Comparison of ENCODE assay signal across 9 mouse cellular contexts in the genomic region with DNA sequence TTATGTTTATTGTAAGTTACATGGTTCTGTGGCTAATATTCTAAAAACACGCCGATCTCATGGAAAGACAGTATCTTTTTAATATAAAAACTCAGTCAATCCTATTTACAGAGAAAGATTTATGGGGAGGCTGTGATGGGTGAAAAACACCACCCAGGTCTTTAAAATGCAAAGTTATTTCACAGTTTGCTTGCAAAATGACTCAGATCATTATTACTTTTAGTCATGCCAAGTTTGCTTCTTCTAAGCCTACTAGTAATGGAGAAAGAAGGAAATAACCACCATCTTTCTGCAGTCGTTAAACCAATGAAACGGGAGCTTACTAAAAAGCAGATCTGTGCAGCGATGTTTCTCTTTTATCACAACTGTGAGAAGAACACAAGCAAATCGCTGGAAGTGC. TPM values are rescaled to one million over a fixed set of nuclear protein-coding genes. Genes with fewer than 3 reads are reported as not detected.
DNase-seq lines count a peak whose midpoint lies in the region; ATAC-seq and TF ChIP-seq lines count a peak whose summit lies in the region.
"Had no signal": no experiment of that assay in that cellular context is flagged by ENCODE, and none has a peak within 500 bp of the region (broad histone marks: within the 10 kb centered on the region; RNA-seq: fewer than 3 reads in every experiment).

No protein-coding gene starts in this region.

- no peak for ATAC-seq in forebrain, embryonic 11.5 days (replicated peaks; ENCODE audit: low FRiP score)
- no peak for ATAC-seq in limb, embryonic 12.5 days (ENCODE audit: insufficient number of reproducible peaks, insufficient read depth, low FRiP score, low TSS enrichment, low read depth)
- no peak for ATAC-seq in activated CD4-positive, CD25-positive, alpha-beta regulatory T cell, adult 4 months

- H3K4me1 ChIP-seq in forebrain, embryonic 11.5 days (replicated peaks; ENCODE audit: control insufficient read depth, insufficient read depth, low read length): peaks cover 1% of the 10 kb centered on the region; the same call in 1 of the 2 replicates
- H3K4me1 ChIP-seq in limb, embryonic 12.5 days (replicated peaks): no peaks in the 10 kb centered on the region
- H3K4me1 ChIP-seq in olfactory bulb, adult 2 months (ENCODE audit: control insufficient read depth, insufficient read depth, low read length): peaks cover 5% of the 10 kb centered on the region; the same call in 1 of the 2 replicates

- H3K9ac ChIP-seq in forebrain, embryonic 11.5 days (ENCODE audit: low read length): no peak overlapping the region
- H3K9ac ChIP-seq in limb, embryonic 12.5 days (replicated peaks): no peak overlapping the region

- 39% methylated on average over 6 of the region's 6 CpGs for WGBS in forebrain, embryonic 11.5 days
- WGBS in limb, embryonic 12.5 days: 33% methylated on average over 6 of the region's 6 CpGs
- WGBS in olfactory bulb, adult 2 months: 10% methylated on average over 6 of the region's 6 CpGs

- H3K4me3 ChIP-seq in left cerebral cortex, adult 2 months: peak overlapping the region; percentile 79
- peak overlapping the region; percentile 69 for H3K4me3 ChIP-seq in forebrain, embryonic 11.5 days (ENCODE audit: low read depth, low read length)
- peak overlapping the region; percentile 81 for H3K4me3 ChIP-seq in limb, embryonic 12.5 days (replicated peaks)
- no peak overlapping the region for H3K4me3 ChIP-seq in olfactory bulb, adult 2 months (ENCODE audit: insufficient read depth, low read depth, low read length)

- H3K9me3 ChIP-seq in forebrain, embryonic 11.5 days (ENCODE audit: control insufficient read depth, low read length): no peaks in the 10 kb centered on the region
- H3K9me3 ChIP-seq in limb, embryonic 12.5 days: 0 out of 2 replicates have a peak, but pooled peaks cover 3% of the 10 kb centered on the region

- DNase-seq in left cerebral cortex, adult 2 months (ENCODE audit: extremely low spot score in 1 of 2, low spot score in 2 of 2): no peak
- DNase-seq in left cerebral cortex, postnatal 10 days (ENCODE audit: extremely low spot score in 1 of 2, low spot score in 2 of 2): no peak
- no peak for DNase-seq in forebrain, embryonic 11.5 days (ENCODE audit: low spot score)
- no peak for DNase-seq in adrenal gland, postnatal 14 days
- DNase-seq in thymus, postnatal 36 days: no peak

- no peak for TF ChIP-seq POLR2A in olfactory bulb, adult 2 months (IDR thresholded peaks at IDR 0.05; ENCODE audit: insufficient read depth, low read depth, low read length)

- no peaks in the 10 kb centered on the region for H3K36me3 ChIP-seq in forebrain, embryonic 11.5 days (ENCODE audit: control insufficient read depth, insufficient read depth, low read length)
- no peaks in the 10 kb centered on the region for H3K36me3 ChIP-seq in limb, embryonic 12.5 days

- H3K4me2 ChIP-seq in forebrain, embryonic 11.5 days (ENCODE audit: low read depth, low read length, severe bottlenecking): peak overlapping the region; percentile 96
- H3K4me2 ChIP-seq in limb, embryonic 12.5 days: peak overlapping the region; percentile 96

- peaks cover 2% of the 10 kb centered on the region; the same call in 1 of the 2 replicates for H3K27me3 ChIP-seq in forebrain, embryonic 11.5 days (ENCODE audit: control insufficient read depth, insufficient read depth, low read length)
- no peaks in the 10 kb centered on the region for H3K27me3 ChIP-seq in limb, embryonic 12.5 days
- H3K27me3 ChIP-seq: Patski had no signal

- intact Hi-C loops in left cerebral cortex, adult 2 months (cut with DNase I): loop anchor here (5.0 kb wide), 2 partner anchors 51 to 71 kb away; no protein-coding TSS in a partner anchor
- intact Hi-C loops in left cerebral cortex, postnatal 10 days (cut with DNase I): no loop called here

- H3K27ac ChIP-seq in left cerebral cortex, adult 2 months: peak overlapping the region; percentile 93
- H3K27ac ChIP-seq in forebrain, embryonic 11.5 days (ENCODE audit: low read depth, low read length): no peak overlapping the region
- H3K27ac ChIP-seq in limb, embryonic 12.5 days: no peak overlapping the region
- H3K27ac ChIP-seq in olfactory bulb, adult 2 months (ENCODE audit: insufficient read depth, low read depth, low read length): peak overlapping the region; percentile 40; the same call in 1 of the 2 replicates

- no peak for TF ChIP-seq CTCF in left cerebral cortex, adult 2 months (IDR thresholded peaks at IDR 0.05)
- TF ChIP-seq CTCF in olfactory bulb, adult 2 months (IDR thresholded peaks at IDR 0.05; ENCODE audit: insufficient read depth, low read depth, low read length): no peak

RNA-seq across cellular contexts. Expression of gene Gnai1, which starts 1.4 kb away (rescaled TPM):
- 100 to 1,000 TPM; 167 TPM for total RNA-seq in left cerebral cortex, adult 2 months (2021)
- total RNA-seq in left cerebral cortex, postnatal 10 days (2021): 100 to 1,000 TPM; 205 to 218 TPM
- 16.0 and 17.9 TPM in 2 replicates for polyA plus RNA-seq in forebrain, embryonic 11.5 days (2014; fragmentation: Nextera tagmentation; extraction: Ambion mirVana)
- 19.8 and 20.1 TPM in 2 replicates for polyA plus RNA-seq in limb, embryonic 12.5 days (2016; fragmentation: Nextera tagmentation; extraction: Ambion mirVana)
- not detected in 2 replicates for polyA plus RNA-seq in olfactory bulb, adult 2 months (2012; ENCODE audit: insufficient read depth, insufficient read length, low replicate concordance, missing spikeins)
- not detected for polyA plus RNA-seq in activated CD4-positive, CD25-positive, alpha-beta regulatory T cell, adult 4 months (2017; shearing (Covaris generic))
- 21.1 and 23.2 TPM in 2 replicates for total RNA-seq in adrenal gland, postnatal 14 days (2021)

Comparison
In these comparisons a context has a peak if more than half of its experiments do, and no peak if none do; other contexts are left out.
1. H3K27ac ChIP-seq: peak in left cerebral cortex, adult 2 months (single experiment) and olfactory bulb, adult 2 months (single experiment); none in forebrain, embryonic 11.5 days (single experiment) and limb, embryonic 12.5 days (single experiment).